Mouse (Mus musculus) G1E (cell line): ENCODE data around the gene Ckm.
A peak's percentile ranks its signal among the peaks of the same experiment; 100 is the strongest.

Experiments used
- CTCF ChIP-seq: IDR thresholded peaks from 2 replicates; pipeline ENCODE4 v1.5.1; 2012; ENCODE audit warnings: low read depth, low read length, inconsistent platforms, mixed read lengths
- POLR2AphosphoS5 ChIP-seq: IDR thresholded peaks from 2 replicates; pipeline ENCODE4 v1.6.1; 2012; ENCODE audit warnings: low read depth, low read length, inconsistent platforms; ENCODE audit not compliant: insufficient replicate concordance

DNA sequence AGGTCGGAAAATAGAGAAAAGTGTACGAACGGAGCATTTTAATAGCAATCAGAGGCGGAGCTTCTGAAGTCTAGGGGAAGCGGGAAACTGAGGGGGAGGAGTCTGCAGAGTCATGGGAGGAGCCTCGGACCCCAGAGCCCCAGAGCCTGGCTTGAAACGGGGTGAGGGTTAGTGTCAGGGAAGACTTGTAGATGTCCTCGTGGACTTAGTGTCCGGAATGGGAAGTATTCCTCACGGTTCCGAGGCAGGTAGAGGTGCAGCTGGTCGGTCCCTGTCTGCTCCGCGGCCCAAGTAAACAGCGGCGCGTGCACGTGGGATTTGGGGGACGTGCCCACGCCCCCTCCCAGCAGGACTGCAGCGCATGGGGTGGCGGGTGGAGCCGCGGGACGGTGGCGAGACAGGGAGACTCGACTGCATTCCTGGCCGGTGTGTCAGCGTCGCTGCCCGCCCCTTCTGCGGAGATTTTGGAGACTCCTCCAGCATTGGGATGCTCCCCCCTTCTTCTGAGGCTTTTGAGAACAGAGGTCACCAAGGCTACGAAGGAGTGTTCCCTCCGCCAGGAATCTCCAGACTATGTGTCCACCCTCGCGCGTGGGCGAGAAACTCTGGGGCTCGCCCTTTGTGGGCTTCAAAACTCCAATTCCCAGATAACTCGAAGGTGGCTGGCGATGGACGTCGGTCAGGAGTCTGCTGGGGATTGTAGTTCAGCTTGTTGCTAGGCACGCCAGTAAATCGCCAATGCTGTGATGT is 44.5 kb upstream of the Ckm start:
- TF ChIP-seq POLR2AphosphoS5 (0 out of 2 replicates have a peak, but pooled peaks have one; percentile 11), CTCF (no peak)
